Mouse (Mus musculus) spleen, adult 2 months (tissue): ENCODE measurements around the gene Serpinb6b.

Source experiments
- CTCF ChIP-seq: fragments of 200-500 bp; IDR thresholded peaks from 2 replicates; pipeline ENCODE4 v1.5.1; 2011; ENCODE audit warnings: mild to moderate bottlenecking, inconsistent platforms; ENCODE audit not compliant: insufficient read depth, insufficient read length, insufficient replicate concordance; ENCODE audit errors: extremely low read depth
- POLR2A ChIP-seq: fragments of 200-500 bp; IDR thresholded peaks from 2 replicates; pipeline ENCODE4 v1.6.1; 2011; ENCODE audit warnings: low read depth, low read length, inconsistent platforms

- TF ChIP-seq CTCF (no peak), POLR2A (no peak)
Measured at GRCm38 (mm10) chr13:32993152-32993893, 28.3 kb downstream of the Serpinb6b start.
